Mouse (Mus musculus): ENCODE measurements around the gene Hmgb2.

DNA sequence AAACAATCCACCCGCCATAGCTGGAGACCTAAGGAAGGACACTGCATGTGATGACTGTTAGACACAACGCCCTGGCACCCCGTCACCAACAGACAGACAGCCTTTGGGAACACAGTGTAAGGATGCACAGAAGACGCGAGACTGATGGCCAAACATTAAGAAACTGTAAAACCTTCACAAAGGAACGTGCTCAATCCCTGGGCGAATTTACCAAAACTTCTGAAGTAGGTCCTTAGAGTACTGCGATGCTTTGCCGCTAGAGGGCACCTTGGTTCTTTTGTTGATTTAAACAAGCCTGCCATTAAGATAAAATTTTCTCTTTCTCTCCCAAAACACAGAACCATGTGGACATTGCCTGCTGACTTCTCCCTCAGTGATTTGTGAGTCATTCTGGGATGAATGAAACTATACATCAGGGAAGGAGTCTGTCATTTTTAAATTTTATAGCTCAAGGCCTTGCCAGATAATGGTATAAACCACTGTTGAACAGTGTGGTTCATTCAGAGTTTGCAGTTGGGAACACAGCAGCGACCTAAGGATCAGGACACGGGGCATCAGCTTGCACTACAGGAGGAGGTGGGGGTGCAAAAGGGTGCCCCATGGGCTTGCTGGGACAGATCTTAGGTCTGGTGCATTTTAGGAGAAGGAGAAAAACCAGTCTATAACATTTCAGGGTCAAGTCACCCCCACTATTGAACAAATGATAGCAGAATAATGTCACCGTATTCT, 28.6 kb downstream of the Hmgb2 start:
- TF ChIP-seq POLR2A (IDR thresholded peaks at IDR 0.05; ENCODE audit: borderline replicate concordance, control insufficient read depth, low read depth, low read length), result no peak
- peak; percentile 45; the same call in 1 of the 2 replicates for TF ChIP-seq CTCF (IDR thresholded peaks at IDR 0.05; ENCODE audit: control insufficient read depth, insufficient read depth, low read length)
